Mouse (Mus musculus): Measurements from ENCODE around the gene Ear2.
"Not testable (repeated sequence)": the region's sequence is repeated elsewhere in the genome, so short reads cannot be mapped to it uniquely, and the experiment has no call there.

Ear2 gene

GRCm38 (mm10) chr14:44102354-44102753, at the start of gene Ear2:
Ear2 (plus strand) TSS chr14:44102654.
- not testable (repeated sequence) for DNase-seq

DNA sequence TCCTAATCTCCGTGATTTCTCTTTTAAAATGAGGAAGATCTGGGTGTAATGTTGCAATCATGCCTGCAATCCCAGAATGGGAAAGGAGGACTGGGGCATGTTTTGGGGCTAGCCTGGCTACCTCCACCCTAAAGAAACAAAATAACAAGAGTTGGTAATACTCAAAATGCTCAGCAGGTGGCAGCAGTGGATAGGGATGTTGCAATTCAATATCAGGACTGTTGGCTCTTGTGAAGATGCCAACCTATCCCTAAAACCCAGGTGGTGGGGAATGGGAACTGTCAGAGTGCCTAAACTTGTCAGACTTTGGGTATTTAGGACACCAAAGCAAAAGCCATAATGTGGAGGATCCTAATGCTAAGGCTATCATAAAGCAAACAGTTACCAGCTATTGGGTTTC, 34.6 kb upstream of the Ear2 start:
- not testable (repeated sequence) for DNase-seq

GRCm38 (mm10) chr14:44070595-44070994, 31.9 kb upstream of the Ear2 start:
- not testable (repeated sequence) for DNase-seq

DNA sequence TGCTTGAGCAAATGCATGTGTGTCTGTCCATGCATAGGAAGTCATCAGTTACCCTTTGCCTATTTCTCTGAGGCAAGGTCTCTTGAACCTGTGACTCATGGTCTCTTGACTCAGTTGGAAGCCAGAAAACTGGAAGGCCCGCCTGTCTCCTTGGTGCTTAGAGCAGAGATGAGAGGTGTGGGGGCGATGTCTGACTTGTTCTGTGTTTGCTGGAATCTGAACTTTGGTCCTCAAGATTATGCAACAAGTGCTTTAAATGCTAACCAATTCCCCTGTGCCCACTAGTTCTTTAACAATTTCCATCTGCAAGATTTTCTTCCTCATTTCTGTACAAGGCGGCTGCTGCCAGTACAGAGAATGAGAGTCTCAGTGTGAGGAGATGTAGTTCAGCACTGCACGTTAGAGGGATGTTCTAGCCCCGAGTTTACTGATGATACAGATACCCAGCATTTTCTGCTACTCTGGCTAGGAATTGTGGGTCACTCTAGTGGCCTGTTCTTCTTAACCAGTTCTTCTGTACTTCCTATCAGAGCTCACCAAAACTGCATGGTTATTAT, 24.6 kb upstream of the Ear2 start:
- DNase-seq = not testable (repeated sequence)

- not testable (repeated sequence) for DNase-seq
Measured at GRCm38 (mm10) chr14:44086588-44086987, 15.9 kb upstream of the Ear2 start.

- not testable (repeated sequence) for DNase-seq
Measured at GRCm38 (mm10) chr14:44087535-44087934, 14.9 kb upstream of the Ear2 start.

DNA sequence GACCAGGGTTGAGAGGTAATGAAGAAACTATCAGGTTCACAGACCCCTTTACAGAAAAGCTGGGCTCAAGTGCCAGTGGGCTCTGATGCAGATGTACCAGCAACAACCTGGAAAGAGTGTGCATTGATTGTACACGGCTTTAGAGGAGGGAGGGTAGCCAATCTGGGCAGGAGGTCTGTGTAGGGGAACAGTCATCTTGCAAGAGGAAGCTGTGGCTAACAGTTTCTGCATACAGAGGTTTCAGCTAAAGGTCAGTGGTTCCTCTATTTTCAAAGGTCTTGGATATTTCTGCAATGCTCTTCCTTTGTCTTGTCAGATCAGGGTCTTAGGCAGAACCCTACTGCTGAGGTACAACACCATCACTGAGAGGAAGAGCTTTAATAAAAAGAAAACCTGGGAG, 10.9 kb upstream of the Ear2 start:
- DNase-seq = not testable (repeated sequence)

DNA sequence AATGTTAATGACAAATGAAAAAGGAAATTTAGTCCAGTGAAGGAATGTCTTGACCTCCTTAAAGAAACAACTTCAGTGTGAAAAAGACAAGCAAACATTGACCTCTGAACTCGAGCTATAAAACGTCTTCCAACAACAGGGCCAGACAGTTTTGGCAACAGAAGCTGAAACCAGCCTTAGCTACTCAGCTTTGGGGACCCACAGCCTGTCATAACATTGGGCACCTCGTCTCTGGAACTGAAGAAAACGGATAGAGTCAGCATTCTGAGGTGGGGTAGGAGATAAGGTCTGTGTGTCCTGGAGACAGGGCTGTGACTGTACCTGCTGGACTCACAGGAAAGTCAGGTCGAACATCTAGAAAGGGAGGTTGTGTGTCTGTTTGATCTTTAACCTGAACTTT, 8.0 kb upstream of the Ear2 start:
- not testable (repeated sequence) for DNase-seq

GRCm38 (mm10) chr14:44100030-44100429, 2.4 kb upstream of the Ear2 start:
- DNase-seq = not testable (repeated sequence)

DNA sequence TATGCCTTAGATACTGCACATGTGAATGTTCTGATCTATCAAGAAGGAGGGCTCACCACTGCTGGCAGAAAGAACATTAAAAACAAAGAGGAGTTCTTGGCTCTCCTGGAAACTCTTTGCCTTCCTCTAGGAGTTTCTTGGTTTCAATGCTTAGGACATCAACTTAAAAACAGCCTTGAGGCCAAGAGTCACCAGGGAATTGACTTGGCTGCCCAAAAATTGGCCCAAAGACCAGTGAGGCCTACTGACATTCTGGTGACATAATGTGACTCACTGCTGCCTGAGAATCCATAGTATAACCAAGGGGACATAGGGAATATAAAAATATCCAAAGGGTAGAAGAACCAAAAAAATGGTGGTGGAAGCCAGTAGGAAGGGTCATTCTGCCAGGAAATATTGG, 8.5 kb downstream of the Ear2 start:
- no peak for DNase-seq

- not testable (repeated sequence) for DNase-seq
Measured at GRCm38 (mm10) chr14:44123551-44123950, 21.1 kb downstream of the Ear2 start, which contains the start of gene Gm3327. Gm3327 (plus strand) TSS chr14:44123851.
